Comparison of ENCODE assay signal across 13 mouse cellular contexts in the genomic region with DNA sequence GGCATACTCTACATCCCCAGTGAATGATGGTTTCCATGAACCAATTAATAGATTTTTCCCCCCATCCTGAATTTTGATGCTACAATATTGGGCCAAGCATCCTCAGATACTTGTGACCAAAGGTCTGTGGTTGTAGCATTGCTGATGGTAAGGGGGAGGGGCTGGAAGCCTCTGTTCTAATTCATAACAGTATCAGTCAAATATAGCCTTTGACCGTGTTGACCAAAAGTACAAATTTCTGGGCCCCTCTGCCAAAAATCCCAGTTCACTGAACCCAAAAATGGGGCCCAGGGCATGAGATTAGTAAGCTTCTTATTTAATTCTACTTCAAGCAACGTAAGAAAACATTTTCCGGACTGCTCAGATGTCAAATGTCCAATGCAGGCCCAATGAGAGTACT.
"Had no signal": no experiment of that assay in that cellular context is flagged by ENCODE, and none has a peak within 500 bp of the region (broad histone marks: within the 10 kb centered on the region; RNA-seq: fewer than 3 reads in every experiment).

No protein-coding gene starts in this region.

- H3K4me1 ChIP-seq: liver, embryonic 15.5 days had no signal

- DNase-seq: kidney, postnatal 10 days; lung, adult 2 months; lung, postnatal 14 days; lung, postnatal 4 days; midbrain, embryonic 14.5 days; thymus, adult 18-20 months; thymus, postnatal 36 days had no signal

- H3K4me3 ChIP-seq: limb, embryonic 10.5 days; limb, embryonic 13.5 days; liver, embryonic 15.5 days had no signal

- H3K4me2 ChIP-seq: limb, embryonic 13.5 days; liver, embryonic 11.5 days; liver, embryonic 15.5 days; midbrain, embryonic 11.5 days had no signal

- H3K27me3 ChIP-seq: limb, embryonic 13.5 days; liver, embryonic 15.5 days had no signal

- H3K9me3 ChIP-seq: limb, embryonic 10.5 days; limb, embryonic 13.5 days; liver, embryonic 15.5 days had no signal

- H3K36me3 ChIP-seq: limb, embryonic 10.5 days; limb, embryonic 13.5 days; liver, embryonic 15.5 days had no signal

- H3K9ac ChIP-seq: limb, embryonic 13.5 days; liver, embryonic 15.5 days had no signal

- H3K27ac ChIP-seq: limb, embryonic 10.5 days; limb, embryonic 13.5 days; liver, embryonic 15.5 days had no signal

- ATAC-seq: intestine, postnatal 0 days had no signal
